Mouse (Mus musculus): ENCODE data around the gene Slc25a11. TPM values are rescaled to one million over a fixed set of nuclear protein-coding genes. Genes with fewer than 3 reads are reported as not detected.

Gene Slc25a11
- polyA plus RNA-seq, 1 experiment from 2014 or later: 171 TPM

DNA sequence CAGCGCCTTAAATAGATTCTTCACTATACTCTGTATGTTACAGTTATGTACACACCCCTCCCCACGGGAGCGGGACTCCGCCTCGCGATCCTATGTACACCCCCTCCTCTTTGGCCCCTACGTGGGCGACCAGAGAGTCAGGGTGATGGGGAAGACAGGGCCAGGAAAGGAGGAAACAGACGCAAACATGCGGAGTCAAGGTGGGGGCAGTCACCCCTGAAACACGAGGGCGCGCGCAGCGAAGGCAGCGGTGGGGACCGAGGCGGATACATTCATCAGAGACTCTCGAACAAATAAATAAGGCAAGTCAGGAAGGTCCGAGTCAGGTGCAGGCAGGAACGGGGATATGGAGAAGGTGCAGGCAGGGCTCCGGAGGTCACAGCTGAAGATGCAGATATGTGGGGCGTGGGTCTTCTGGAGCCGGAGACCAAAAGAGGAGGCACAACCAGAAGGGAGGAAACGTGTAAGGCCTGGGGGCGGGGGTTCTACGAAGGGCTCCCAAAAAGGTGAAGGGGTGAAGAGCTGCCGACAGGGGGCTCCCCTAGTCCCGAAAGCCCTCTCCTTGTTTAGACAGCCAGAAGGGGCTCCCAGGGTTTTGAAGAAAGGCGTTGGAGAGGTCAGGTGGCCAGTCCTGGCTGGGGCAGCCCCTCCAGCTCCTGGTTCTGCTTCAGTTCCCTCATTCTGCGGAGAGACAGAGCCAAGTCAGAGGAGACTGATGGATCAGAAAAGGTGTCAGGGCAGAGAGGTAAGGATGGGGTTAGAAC, 22.5 kb upstream of the Slc25a11 start:
- peak overlapping the region; percentile 89 for H3K27ac ChIP-seq (ENCODE audit: low read depth, low read length)
- peak overlapping the region; percentile 70 for H3K4me2 ChIP-seq (replicated peaks; ENCODE audit: low read depth, low read length)
- ATAC-seq (ENCODE audit: low FRiP score, low TSS enrichment): peak; percentile 51
- H3K36me3 ChIP-seq (ENCODE audit: control insufficient read depth, insufficient read depth, low read length): peaks cover 41% of the 10 kb centered on the region
- no peaks in the 10 kb centered on the region for H3K27me3 ChIP-seq (ENCODE audit: control insufficient read depth, insufficient read depth, low read length)
- H3K9me3 ChIP-seq (ENCODE audit: control insufficient read depth, low read length): no peaks in the 10 kb centered on the region
- peaks cover 15% of the 10 kb centered on the region for H3K4me1 ChIP-seq (ENCODE audit: control insufficient read depth, insufficient read depth, low read length)
- peak overlapping the region; percentile 62 for H3K9ac ChIP-seq (ENCODE audit: low read depth, low read length)
- peak overlapping the region; percentile 57 for H3K4me3 ChIP-seq (ENCODE audit: low read length)
- under 1% methylated on average over 31 of the region's 31 CpGs for WGBS

DNA sequence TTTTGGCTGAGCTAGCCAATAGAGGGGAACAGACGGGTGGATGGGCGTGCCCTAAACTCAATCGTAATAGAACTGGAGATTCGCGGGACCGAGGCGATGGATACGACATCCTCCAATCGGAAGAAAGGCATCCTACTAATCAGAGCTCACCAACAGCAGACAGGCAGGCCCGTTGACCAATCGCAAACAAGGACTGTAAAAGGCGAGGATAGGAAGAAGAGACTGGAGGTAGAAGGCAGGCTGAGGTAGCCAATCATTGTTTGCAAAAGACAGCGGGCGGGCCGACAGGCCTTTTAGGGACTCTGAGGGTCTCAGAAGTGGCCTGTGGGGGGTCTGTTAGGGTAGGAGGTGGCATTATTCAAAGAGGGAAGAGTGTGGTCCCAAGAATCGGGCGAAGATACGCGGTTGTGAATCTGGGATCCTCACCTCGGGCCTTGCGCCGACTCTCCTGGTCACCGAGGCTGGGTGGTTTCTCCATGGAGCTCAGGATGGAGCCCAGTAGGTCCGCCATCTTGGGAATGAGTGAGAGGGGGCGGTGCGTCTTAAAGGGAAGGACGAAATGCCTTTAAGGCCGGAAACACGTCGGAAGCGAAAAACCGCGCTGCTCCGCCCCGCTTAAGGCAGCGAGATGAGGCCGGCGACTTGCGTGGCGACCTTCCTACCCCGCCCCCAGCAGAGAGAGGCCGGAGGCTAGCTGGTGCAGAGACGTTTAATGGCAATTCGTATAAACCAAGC, 21.7 kb upstream of the Slc25a11 start, which contains the start of gene Spag7:
Spag7 (minus strand) TSS at position 646 of the 735 bp plus-strand sequence.
- peak within 1 kb of the TSS; percentile 64 for H3K9ac ChIP-seq (ENCODE audit: low read depth, low read length)
- no peaks in the 10 kb centered on the region for H3K9me3 ChIP-seq (ENCODE audit: control insufficient read depth, low read length)
- H3K27me3 ChIP-seq (ENCODE audit: control insufficient read depth, insufficient read depth, low read length): no peaks in the 10 kb centered on the region
- peak within 1 kb of the TSS; percentile 81 for H3K4me2 ChIP-seq (replicated peaks; ENCODE audit: low read depth, low read length)
- H3K4me3 ChIP-seq (ENCODE audit: low read length): peak within 1 kb of the TSS; percentile 57
- WGBS: under 1% methylated on average over 44 of the region's 44 CpGs
- peak; percentile 95 for ATAC-seq (ENCODE audit: low FRiP score, low TSS enrichment)
- H3K36me3 ChIP-seq (ENCODE audit: control insufficient read depth, insufficient read depth, low read length): peaks cover 47% of the 10 kb centered on the region
- peaks cover 15% of the 10 kb centered on the region for H3K4me1 ChIP-seq (ENCODE audit: control insufficient read depth, insufficient read depth, low read length)
- H3K27ac ChIP-seq (ENCODE audit: low read depth, low read length): peak within 1 kb of the TSS; percentile 89

DNA sequence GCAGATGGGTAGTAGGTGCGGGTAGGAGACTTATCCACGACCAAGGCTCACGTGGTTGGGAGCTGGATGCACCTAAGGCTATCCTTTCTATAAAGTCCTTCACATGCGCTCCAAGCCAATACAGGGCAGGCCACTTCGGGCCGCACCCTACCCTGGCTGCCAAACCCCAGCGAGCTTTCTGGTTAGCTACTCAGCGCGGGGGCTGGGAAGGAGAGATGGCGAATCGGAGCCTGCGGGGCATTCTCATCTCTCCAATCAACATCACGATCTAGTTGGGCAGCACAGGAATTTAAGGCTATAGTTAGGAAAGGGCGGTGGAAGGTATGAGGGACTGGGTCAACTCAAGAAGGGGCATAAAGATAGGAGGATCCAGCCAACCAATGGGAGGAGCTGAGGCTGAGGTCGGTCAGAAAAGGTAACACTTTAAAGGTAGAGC, 21.1 kb upstream of the Slc25a11 start:
- ATAC-seq (ENCODE audit: low FRiP score, low TSS enrichment): peak; percentile 51; the same call in 1 of the 2 replicates
- Histone ChIP-seq H3K9me3 (ENCODE audit: control insufficient read depth, low read length) (no peaks in the 10 kb centered on the region), H3K27ac (ENCODE audit: low read depth, low read length) (peak overlapping the region; percentile 89), H3K4me2 (replicated peaks; ENCODE audit: low read depth, low read length) (peak overlapping the region; percentile 81), H3K36me3 (ENCODE audit: control insufficient read depth, insufficient read depth, low read length) (peaks cover 49% of the 10 kb centered on the region), H3K4me1 (ENCODE audit: control insufficient read depth, insufficient read depth, low read length) (peaks cover 15% of the 10 kb centered on the region), H3K27me3 (ENCODE audit: control insufficient read depth, insufficient read depth, low read length) (no peaks in the 10 kb centered on the region), H3K9ac (ENCODE audit: low read depth, low read length) (peak overlapping the region; percentile 64), H3K4me3 (ENCODE audit: low read length) (peak overlapping the region; percentile 57)
- WGBS: under 1% methylated on average over 15 of the region's 15 CpGs

DNA sequence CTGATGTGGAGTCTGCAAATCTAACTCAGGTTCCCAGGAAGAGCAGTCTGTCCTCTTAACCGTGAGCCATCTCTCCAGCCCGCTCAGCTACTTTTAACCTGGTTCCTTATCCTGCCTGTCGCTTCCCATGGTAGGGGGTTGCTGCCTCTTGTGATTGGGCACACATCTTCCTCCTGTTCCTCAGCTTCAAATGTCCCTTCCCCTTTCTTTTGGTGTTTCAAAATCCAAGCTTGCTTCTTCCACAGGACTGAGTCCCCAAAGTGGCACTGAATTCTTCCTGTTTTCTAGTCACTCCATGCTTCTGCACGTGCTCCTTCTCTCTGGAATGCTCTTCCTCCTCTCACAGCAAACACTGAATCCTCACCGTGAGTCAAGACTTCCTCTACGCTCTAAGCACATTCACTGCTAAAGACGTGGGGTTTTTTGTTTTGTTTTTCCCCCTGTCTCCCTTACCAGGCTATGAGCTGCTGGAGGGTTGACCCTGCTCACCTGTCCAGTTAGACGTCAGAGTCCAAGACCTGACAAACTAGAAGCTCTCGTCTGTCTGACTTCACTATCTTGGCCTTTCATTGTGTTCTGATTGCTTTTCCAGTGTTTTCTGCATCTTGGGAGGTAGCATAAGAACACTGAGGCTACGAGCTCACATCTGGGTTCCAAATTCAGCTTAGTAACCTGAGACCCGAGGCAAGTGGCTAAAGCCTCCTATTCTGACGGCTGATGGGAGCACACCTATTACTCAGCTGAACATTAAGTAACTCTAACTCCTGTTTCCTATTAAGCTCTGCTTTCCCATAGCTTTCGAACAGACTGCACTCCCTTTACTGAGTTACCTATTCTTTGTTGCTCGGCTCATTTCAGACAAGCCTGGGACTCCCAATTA, 20.2 kb upstream of the Slc25a11 start:
- Histone ChIP-seq H3K9ac (ENCODE audit: low read depth, low read length) (peak overlapping the region; percentile 64), H3K9me3 (ENCODE audit: control insufficient read depth, low read length) (no peaks in the 10 kb centered on the region), H3K36me3 (ENCODE audit: control insufficient read depth, insufficient read depth, low read length) (peaks cover 58% of the 10 kb centered on the region), H3K4me2 (replicated peaks; ENCODE audit: low read depth, low read length) (peak overlapping the region; percentile 81), H3K4me1 (ENCODE audit: control insufficient read depth, insufficient read depth, low read length) (peaks cover 15% of the 10 kb centered on the region), H3K27me3 (ENCODE audit: control insufficient read depth, insufficient read depth, low read length) (no peaks in the 10 kb centered on the region), H3K4me3 (ENCODE audit: low read length) (peak overlapping the region; percentile 57), H3K27ac (ENCODE audit: low read depth, low read length) (peak overlapping the region; percentile 89)
- 63% methylated on average over 14 of the region's 14 CpGs for WGBS
- no peak for ATAC-seq (ENCODE audit: low FRiP score, low TSS enrichment)

DNA sequence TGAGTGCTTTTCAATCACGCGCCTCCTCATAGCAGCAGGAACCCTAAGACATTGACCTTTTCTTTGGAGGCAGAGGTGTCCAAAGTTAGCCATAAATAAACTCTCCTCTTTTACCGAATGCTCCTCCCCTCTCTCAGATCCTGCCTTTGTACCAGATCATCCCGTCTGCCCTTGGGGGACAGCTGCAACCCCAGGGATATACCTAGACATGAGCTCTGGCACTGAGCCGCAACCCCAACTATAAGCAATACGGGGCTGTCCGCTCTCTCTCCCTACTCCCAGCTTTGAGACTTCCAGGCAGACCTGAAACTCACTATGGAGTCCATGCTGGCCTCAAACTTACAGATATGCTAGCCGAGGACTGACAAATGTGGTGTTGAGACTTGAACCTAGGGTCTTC, 19.4 kb upstream of the Slc25a11 start:
- peaks cover 15% of the 10 kb centered on the region for H3K4me1 ChIP-seq (ENCODE audit: control insufficient read depth, insufficient read depth, low read length)
- peaks cover 59% of the 10 kb centered on the region for H3K36me3 ChIP-seq (ENCODE audit: control insufficient read depth, insufficient read depth, low read length)
- H3K4me3 ChIP-seq (ENCODE audit: low read length): no peak overlapping the region
- 98% methylated on average over 8 of the region's 8 CpGs for WGBS
- no peaks in the 10 kb centered on the region for H3K9me3 ChIP-seq (ENCODE audit: control insufficient read depth, low read length)
- no peak overlapping the region for H3K27ac ChIP-seq (ENCODE audit: low read depth, low read length)
- H3K9ac ChIP-seq (ENCODE audit: low read depth, low read length): no peak overlapping the region
- no peaks in the 10 kb centered on the region for H3K27me3 ChIP-seq (ENCODE audit: control insufficient read depth, insufficient read depth, low read length)
- no peak for ATAC-seq (ENCODE audit: low FRiP score, low TSS enrichment)
- no peak overlapping the region for H3K4me2 ChIP-seq (replicated peaks; ENCODE audit: low read depth, low read length)

DNA sequence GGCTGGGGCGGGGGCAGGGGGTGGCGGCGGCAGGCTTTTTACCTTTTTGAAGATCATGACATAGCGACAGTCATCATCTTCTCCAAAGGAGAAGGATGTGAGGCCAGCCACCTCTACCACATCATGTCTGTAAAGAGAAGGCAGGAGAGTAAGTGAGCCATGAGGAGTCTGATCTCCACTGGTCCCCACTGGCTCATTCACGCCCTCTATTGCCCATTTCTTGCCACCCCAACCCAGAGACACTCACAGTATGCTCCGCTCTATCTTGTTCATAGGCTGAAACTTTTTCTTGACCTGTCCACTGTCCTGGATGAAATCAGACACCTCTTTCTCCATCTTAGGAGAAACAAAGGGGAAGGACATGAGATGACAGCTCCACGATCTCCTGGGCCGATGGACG, 17.5 kb upstream of the Slc25a11 start:
- 87% methylated on average over 9 of the region's 9 CpGs for WGBS
- Histone ChIP-seq H3K27ac (ENCODE audit: low read depth, low read length) (no peak overlapping the region), H3K27me3 (ENCODE audit: control insufficient read depth, insufficient read depth, low read length) (no peaks in the 10 kb centered on the region), H3K4me2 (replicated peaks; ENCODE audit: low read depth, low read length) (no peak overlapping the region), H3K4me3 (ENCODE audit: low read length) (no peak overlapping the region), H3K4me1 (ENCODE audit: control insufficient read depth, insufficient read depth, low read length) (peaks cover 5% of the 10 kb centered on the region; the same call in 1 of the 2 replicates), H3K9ac (ENCODE audit: low read depth, low read length) (no peak overlapping the region), H3K36me3 (ENCODE audit: control insufficient read depth, insufficient read depth, low read length) (peaks cover 56% of the 10 kb centered on the region), H3K9me3 (ENCODE audit: control insufficient read depth, low read length) (no peaks in the 10 kb centered on the region)
- ATAC-seq (ENCODE audit: low FRiP score, low TSS enrichment): no peak

DNA sequence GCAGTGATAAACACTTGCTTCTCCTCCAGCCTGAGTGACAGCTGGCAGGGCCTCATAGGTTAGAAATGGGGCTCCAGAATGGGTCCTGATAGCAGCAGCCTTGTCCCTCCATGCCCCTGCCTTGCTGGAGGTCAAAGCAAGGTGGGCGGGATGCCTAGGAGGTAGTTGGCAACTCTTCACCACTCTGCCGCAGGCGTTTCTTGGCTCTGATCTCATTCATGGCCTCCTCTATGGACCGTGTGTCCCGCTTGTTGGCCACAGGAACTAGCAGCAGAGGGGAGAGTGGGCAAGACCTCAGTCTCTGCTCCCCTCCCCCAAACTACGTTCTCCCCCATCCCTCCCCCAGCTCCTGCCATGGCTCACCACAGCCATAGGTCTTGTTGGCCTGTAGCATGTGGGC, 16.7 kb upstream of the Slc25a11 start:
- H3K27me3 ChIP-seq (ENCODE audit: control insufficient read depth, insufficient read depth, low read length): no peaks in the 10 kb centered on the region
- H3K27ac ChIP-seq (ENCODE audit: low read depth, low read length): no peak overlapping the region
- 87% methylated on average over 6 of the region's 6 CpGs for WGBS
- H3K36me3 ChIP-seq (ENCODE audit: control insufficient read depth, insufficient read depth, low read length): peaks cover 56% of the 10 kb centered on the region
- H3K9ac ChIP-seq (ENCODE audit: low read depth, low read length): no peak overlapping the region
- no peaks in the 10 kb centered on the region for H3K9me3 ChIP-seq (ENCODE audit: control insufficient read depth, low read length)
- no peak overlapping the region for H3K4me2 ChIP-seq (replicated peaks; ENCODE audit: low read depth, low read length)
- ATAC-seq (ENCODE audit: low FRiP score, low TSS enrichment): no peak
- no peak overlapping the region for H3K4me3 ChIP-seq (ENCODE audit: low read length)
- H3K4me1 ChIP-seq (ENCODE audit: control insufficient read depth, insufficient read depth, low read length): peaks cover 5% of the 10 kb centered on the region; the same call in 1 of the 2 replicates

DNA sequence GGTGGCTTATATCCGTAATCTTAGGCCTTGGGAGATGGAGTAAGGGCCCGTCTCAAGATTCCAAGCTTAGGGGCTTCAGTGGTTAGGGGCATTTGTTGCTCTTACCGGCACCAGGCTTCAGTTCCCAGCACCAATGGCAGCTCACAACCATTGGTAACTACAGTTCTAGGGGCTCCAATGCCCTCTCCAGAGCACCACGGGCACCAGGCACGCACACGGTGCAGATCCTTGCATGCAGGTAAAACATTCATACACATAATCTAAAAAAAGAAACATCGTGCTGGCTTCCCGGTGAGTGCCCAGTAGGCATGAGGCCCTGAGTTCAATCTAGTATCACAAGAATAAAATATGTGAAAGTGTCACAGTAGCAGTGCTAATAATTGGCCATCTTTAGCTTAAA, 15.8 kb upstream of the Slc25a11 start:
- 93% methylated on average over 8 of the region's 8 CpGs for WGBS
- H3K4me2 ChIP-seq (replicated peaks; ENCODE audit: low read depth, low read length): no peak overlapping the region
- H3K36me3 ChIP-seq (ENCODE audit: control insufficient read depth, insufficient read depth, low read length): peaks cover 56% of the 10 kb centered on the region
- no peak overlapping the region for H3K27ac ChIP-seq (ENCODE audit: low read depth, low read length)
- no peaks in the 10 kb centered on the region for H3K9me3 ChIP-seq (ENCODE audit: control insufficient read depth, low read length)
- no peak overlapping the region for H3K4me3 ChIP-seq (ENCODE audit: low read length)
- H3K4me1 ChIP-seq (ENCODE audit: control insufficient read depth, insufficient read depth, low read length): peaks cover 8% of the 10 kb centered on the region
- ATAC-seq (ENCODE audit: low FRiP score, low TSS enrichment): no peak
- no peak overlapping the region for H3K9ac ChIP-seq (ENCODE audit: low read depth, low read length)
- no peaks in the 10 kb centered on the region for H3K27me3 ChIP-seq (ENCODE audit: control insufficient read depth, insufficient read depth, low read length)

All from kidney, embryonic 14.5 days (tissue).